Mouse (Mus musculus) liver, embryonic 15.5 days (tissue): Measurements from ENCODE around the gene Olfr112. TPM values are rescaled to one million over a fixed set of nuclear protein-coding genes. Genes with fewer than 3 reads are reported as not detected.
"Not testable (repeated sequence)": the region's sequence is repeated elsewhere in the genome, so short reads cannot be mapped to it uniquely, and the experiment has no call there.

Experiments
- ATAC-seq: fragments of 200-750 bp; cut with Nextera tagmentation; 2 replicates; pipeline ENCODE4 v1.8.0; 2017; ENCODE audit warnings: moderate number of reproducible peaks, mild to moderate bottlenecking, moderate library complexity; ENCODE audit not compliant: insufficient read depth
- H3K27ac ChIP-seq: fragments of 300-500 bp; sonication (generic); replicated peaks from 2 replicates; pipeline ENCODE4 v1.5.1; 2015; ENCODE audit warnings: mild to moderate bottlenecking, inconsistent platforms
- H3K27me3 ChIP-seq: fragments of 300-500 bp; sonication (generic); 2 replicates; pipeline ENCODE4 v1.6.1; 2015; ENCODE audit warnings: mild to moderate bottlenecking, inconsistent platforms
- H3K36me3 ChIP-seq: fragments of 300-500 bp; sonication (generic); replicated peaks from 2 replicates; pipeline ENCODE4 v1.6.1; 2015; ENCODE audit warnings: moderate library complexity, mild to moderate bottlenecking, inconsistent platforms
- H3K4me1 ChIP-seq: fragments of 300-500 bp; sonication (generic); replicated peaks from 2 replicates; pipeline ENCODE4 v1.6.1; 2015; ENCODE audit warnings: inconsistent platforms
- H3K4me2 ChIP-seq: fragments of 300-500 bp; sonication (generic); 2 replicates; pipeline ENCODE4 v1.6.1; 2015; ENCODE audit warnings: moderate library complexity, mild to moderate bottlenecking, inconsistent platforms
- H3K4me3 ChIP-seq: fragments of 300-500 bp; sonication (generic); replicated peaks from 2 replicates; pipeline ENCODE4 v1.5.1; 2015; ENCODE audit warnings: mild to moderate bottlenecking, inconsistent platforms
- H3K9ac ChIP-seq: fragments of 300-500 bp; sonication (generic); 2 replicates; pipeline ENCODE4 v1.6.1; 2015; ENCODE audit warnings: moderate library complexity, mild to moderate bottlenecking, inconsistent platforms
- H3K9me3 ChIP-seq: fragments of 300-500 bp; sonication (generic); replicated peaks from 2 replicates; pipeline ENCODE4 v1.6.1; 2016; ENCODE audit warnings: inconsistent platforms
- whole genome bisulfite sequencing: fragments of 180-500 bp; shearing (Covaris S2); methylation state at CpG from one replicate; pipeline ENCODE4 v1.1.7; 2015; ENCODE audit warnings: mixed read lengths; ENCODE audit not compliant: insufficient replicate concordance; 5-methylcytosine and 5-hydroxymethylcytosine counted together
- polyA plus RNA-seq: library from polyadenylated mRNA; unstranded; fragments of >200 nt; fragmentation: Nextera tagmentation; extraction: Ambion mirVana; gene quantifications from 2 replicates; pipeline ENCODE4 v1.2.1, GENCODE M21; 2015

Gene Olfr112
- not detected in 2 replicates for polyA plus RNA-seq

- Histone ChIP-seq H3K9ac (no peak within 1 kb of the TSS), H3K4me2 (no peak within 1 kb of the TSS), H3K4me3 (no peak within 1 kb of the TSS), H3K9me3 (no peaks in the 10 kb centered on the region), H3K27me3 (no peaks in the 10 kb centered on the region), H3K4me1 (no peaks in the 10 kb centered on the region), H3K36me3 (no peaks in the 10 kb centered on the region), H3K27ac (no peak within 1 kb of the TSS)
- no peak for ATAC-seq
Observed at GRCm38 (mm10) chr17:37569351-37569750, at the start of gene Olfr112. TSS of gene Olfr112 (minus strand) at chr17:37569451.

- Histone ChIP-seq H3K4me3 (no peak within 1 kb of the TSS), H3K9me3 (no peaks in the 10 kb centered on the region), H3K4me2 (no peak within 1 kb of the TSS), H3K36me3 (no peaks in the 10 kb centered on the region), H3K27me3 (no peaks in the 10 kb centered on the region), H3K27ac (no peak within 1 kb of the TSS), H3K4me1 (no peaks in the 10 kb centered on the region), H3K9ac (no peak within 1 kb of the TSS)
- ATAC-seq = no peak
Observed at GRCm38 (mm10) chr17:37592643-37593042, 23.4 kb upstream of the Olfr112 start, which contains the start of gene Olfr114. TSS of gene Olfr114 (minus strand) at chr17:37592743.

- Histone ChIP-seq H3K36me3 (no peaks in the 10 kb centered on the region), H3K4me3 (no peak within 1 kb of the TSS), H3K4me2 (no peak within 1 kb of the TSS), H3K4me1 (no peaks in the 10 kb centered on the region), H3K9ac (no peak within 1 kb of the TSS), H3K9me3 (no peaks in the 10 kb centered on the region), H3K27me3 (no peaks in the 10 kb centered on the region), H3K27ac (no peak within 1 kb of the TSS)
- ATAC-seq = no peak
Observed at GRCm38 (mm10) chr17:37577563-37577962, 8.3 kb upstream of the Olfr112 start, which contains the start of gene Olfr113. TSS of gene Olfr113 (minus strand) at chr17:37577663.

DNA sequence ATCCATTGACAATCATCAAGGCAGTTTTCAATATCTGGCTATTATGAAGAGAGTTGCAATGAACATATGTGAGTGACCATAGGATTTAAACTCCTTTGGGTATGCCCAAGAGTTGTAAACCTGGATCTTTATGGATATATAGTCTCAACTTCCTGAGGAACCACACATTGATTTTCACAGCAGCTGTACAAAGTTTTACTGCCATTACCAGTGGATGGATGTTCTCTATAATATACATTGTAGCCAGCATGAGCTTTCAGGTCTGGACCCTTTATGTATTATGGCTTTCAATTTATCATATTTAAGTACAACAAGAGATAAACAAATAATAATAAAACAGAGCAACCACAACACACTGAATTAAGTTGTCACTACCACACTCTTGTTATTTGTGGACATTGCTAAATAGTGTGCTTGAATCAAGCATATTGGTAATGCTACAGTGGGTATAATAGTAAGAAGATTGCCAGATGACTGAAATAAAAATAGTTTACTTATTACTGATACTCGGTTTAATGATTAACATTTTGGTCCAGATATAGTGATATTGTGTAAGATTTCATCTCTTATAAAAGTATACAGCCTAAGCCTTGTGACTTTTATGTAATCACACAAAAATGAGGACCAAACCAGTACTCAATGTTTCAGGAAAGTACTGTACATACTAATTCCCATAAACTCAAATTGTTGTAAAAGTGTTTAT lies 10.2 kb downstream of the Olfr112 start:
- H3K9ac ChIP-seq = no peak overlapping the region
- H3K27me3 ChIP-seq = no peaks in the 10 kb centered on the region
- no peaks in the 10 kb centered on the region for H3K4me1 ChIP-seq
- H3K27ac ChIP-seq = no peak overlapping the region
- H3K4me2 ChIP-seq = no peak overlapping the region
- no peak overlapping the region for H3K4me3 ChIP-seq
- no peaks in the 10 kb centered on the region for H3K36me3 ChIP-seq
- H3K9me3 ChIP-seq = no peaks in the 10 kb centered on the region
- ATAC-seq = no peak
- WGBS = 39% methylated on average over 1 of the region's 1 CpGs

- Histone ChIP-seq H3K4me3 (no peak overlapping the region), H3K27me3 (no peaks in the 10 kb centered on the region), H3K9ac (no peak overlapping the region), H3K27ac (no peak overlapping the region), H3K36me3 (no peaks in the 10 kb centered on the region), H3K9me3 (no peaks in the 10 kb centered on the region), H3K4me1 (no peaks in the 10 kb centered on the region), H3K4me2 (no peak overlapping the region)
- ATAC-seq = no peak
- 38% methylated on average over 3 of the region's 3 CpGs for WGBS
Observed at GRCm38 (mm10) chr17:37543800-37544435, 25.3 kb downstream of the Olfr112 start.

GRCm38 (mm10) chr17:37541454-37542119 lies 27.7 kb downstream of the Olfr112 start:
- no peaks in the 10 kb centered on the region for H3K27me3 ChIP-seq
- no peak for ATAC-seq
- no peaks in the 10 kb centered on the region for H3K9me3 ChIP-seq
- 68% methylated on average over 3 of the region's 4 CpGs for WGBS
- H3K4me2 ChIP-seq = no peak overlapping the region
- H3K9ac ChIP-seq = no peak overlapping the region
- no peak overlapping the region for H3K27ac ChIP-seq
- no peaks in the 10 kb centered on the region for H3K36me3 ChIP-seq
- no peak overlapping the region for H3K4me3 ChIP-seq
- H3K4me1 ChIP-seq = no peaks in the 10 kb centered on the region

DNA sequence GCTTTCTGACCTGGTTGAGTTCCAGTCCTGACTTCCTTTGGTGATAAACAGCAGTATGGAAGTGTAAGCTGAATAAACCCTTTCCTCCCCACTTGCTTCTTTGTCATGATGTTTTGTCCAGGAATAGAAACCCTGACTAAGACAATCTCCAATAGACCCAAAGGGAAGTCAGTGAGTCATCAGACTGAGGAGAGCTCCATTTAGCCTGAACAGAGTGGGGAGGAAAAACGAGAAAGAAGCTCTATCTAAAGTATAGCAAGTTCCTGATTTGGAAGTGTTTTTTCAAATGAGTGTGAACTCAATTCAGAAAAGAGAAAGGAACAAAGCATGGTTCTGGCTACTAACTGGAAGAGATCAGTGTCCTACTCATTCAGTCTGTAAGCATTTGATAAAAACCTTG lies 30.8 kb downstream of the Olfr112 start:
- H3K9ac ChIP-seq, H3K36me3 ChIP-seq, H3K4me2 ChIP-seq, H3K27ac ChIP-seq, H3K4me3 ChIP-seq, H3K4me1 ChIP-seq, H3K27me3 ChIP-seq, H3K9me3 ChIP-seq, ATAC-seq: not testable (repeated sequence)
- WGBS = 15% methylated on average over 1 of the region's 1 CpGs

DNA sequence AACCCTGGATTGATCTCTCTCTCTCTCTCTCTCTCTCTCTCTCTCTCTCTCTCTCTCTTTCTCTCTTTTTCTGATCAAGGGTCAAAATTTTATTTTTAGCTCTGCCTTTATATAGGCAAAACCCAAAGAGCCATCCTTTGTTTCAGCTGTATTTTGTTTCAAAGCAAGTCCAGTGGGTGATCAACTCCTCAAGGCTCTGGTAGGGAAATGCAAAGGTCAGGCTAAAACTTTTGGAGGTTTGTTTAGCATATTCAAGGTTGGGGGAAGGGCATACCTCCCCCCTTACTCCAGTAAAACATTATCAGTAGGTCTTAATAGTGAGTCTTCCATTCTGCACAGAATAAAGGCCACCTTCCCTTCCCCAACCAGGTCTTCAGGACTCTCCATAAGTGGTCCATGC lies 34.1 kb downstream of the Olfr112 start:
- Histone ChIP-seq H3K4me1 (no peaks in the 10 kb centered on the region), H3K9ac (no peak overlapping the region), H3K4me3 (no peak overlapping the region), H3K27me3 (no peaks in the 10 kb centered on the region), H3K4me2 (no peak overlapping the region), H3K36me3 (no peaks in the 10 kb centered on the region), H3K9me3 (no peaks in the 10 kb centered on the region), H3K27ac (no peak overlapping the region)
- ATAC-seq = no peak

DNA sequence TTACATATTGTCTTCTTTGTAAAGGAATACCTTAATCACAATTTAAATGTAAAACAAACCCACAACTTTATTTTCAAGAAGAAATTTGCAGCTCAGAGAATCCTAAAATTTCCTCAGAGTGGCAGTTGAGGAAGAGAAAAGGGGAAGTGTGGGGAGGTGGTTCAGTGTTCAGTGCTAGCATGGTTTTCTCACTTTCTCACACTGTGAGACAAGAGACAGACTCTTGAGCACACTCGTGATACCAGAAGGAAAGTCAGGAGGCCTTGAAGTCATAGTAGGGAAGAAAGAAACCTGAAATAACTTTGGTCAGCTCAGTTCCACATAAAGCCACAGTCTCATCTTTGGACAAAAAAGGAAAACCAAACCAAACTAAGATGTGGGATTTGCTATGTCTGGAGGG lies 43.8 kb downstream of the Olfr112 start:
- H3K9ac ChIP-seq, H3K27me3 ChIP-seq, H3K9me3 ChIP-seq, H3K4me1 ChIP-seq, H3K4me3 ChIP-seq, ATAC-seq, H3K36me3 ChIP-seq, H3K4me2 ChIP-seq, H3K27ac ChIP-seq: not testable (repeated sequence)
- 6% methylated on average over 1 of the region's 1 CpGs for WGBS

- H3K4me2 ChIP-seq, H3K4me3 ChIP-seq, H3K36me3 ChIP-seq, H3K9me3 ChIP-seq, H3K9ac ChIP-seq, H3K27me3 ChIP-seq, ATAC-seq, H3K27ac ChIP-seq, H3K4me1 ChIP-seq: not testable (repeated sequence)
Observed at GRCm38 (mm10) chr17:37524612-37525011, 44.6 kb downstream of the Olfr112 start.
